Mouse (Mus musculus): ENCODE measurements around the gene Prc1. TPM values are rescaled to one million over a fixed set of nuclear protein-coding genes. Genes with fewer than 3 reads are reported as not detected.
A peak's percentile ranks its signal among the peaks of the same experiment; 100 is the strongest.

Prc1 gene
- polyA plus RNA-seq, 1 experiment: 25.5 TPM

DNA sequence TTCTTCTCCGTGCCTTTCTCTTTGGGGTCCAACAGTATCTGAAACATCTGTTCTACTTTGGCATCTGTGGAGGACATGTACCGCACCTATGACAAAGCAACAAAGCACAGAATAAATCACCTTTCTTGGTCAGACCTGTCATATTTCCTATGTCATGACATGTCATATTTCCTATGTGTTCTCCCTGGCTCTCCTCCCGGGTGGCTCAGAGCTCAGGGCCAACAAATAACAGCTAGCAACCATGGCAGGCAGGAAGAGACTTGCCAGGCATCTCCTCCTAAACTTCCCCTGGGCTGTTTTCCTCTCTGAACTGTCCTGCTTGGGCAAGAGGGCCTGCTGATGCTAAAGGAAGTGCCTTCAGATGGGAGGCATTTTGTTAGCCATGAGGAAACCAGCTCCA is 42.7 kb downstream of the Prc1 start:
- H3ac ChIP-seq (ENCODE audit: control insufficient read depth, insufficient read length): no peak overlapping the region
- H3K4me3 ChIP-seq: no peak overlapping the region
- no peak overlapping the region for H3K4me2 ChIP-seq (ENCODE audit: low read depth)
- H3K27me3 ChIP-seq (ENCODE audit: control insufficient read depth, insufficient read depth, insufficient read length): no peaks in the 10 kb centered on the region
- peaks cover 15% of the 10 kb centered on the region for H3K79me2 ChIP-seq (ENCODE audit: control insufficient read depth, insufficient read depth)
- H3K36me3 ChIP-seq (ENCODE audit: control insufficient read depth, insufficient read depth): peaks cover 14% of the 10 kb centered on the region
- no peak for TF ChIP-seq TCF3 (IDR thresholded peaks at IDR 0.05; ENCODE audit: insufficient read length, low read depth)
- TF ChIP-seq E2F4 (IDR thresholded peaks at IDR 0.05; ENCODE audit: insufficient read depth): no peak
- TF ChIP-seq USF1 (IDR thresholded peaks at IDR 0.05; ENCODE audit: low read depth): no peak
- no peak for TF ChIP-seq MAX (IDR thresholded peaks at IDR 0.05; ENCODE audit: low read depth)
- no peak for TF ChIP-seq MYOG (IDR thresholded peaks at IDR 0.05; ENCODE audit: control insufficient read depth in 1 of 3, insufficient read depth in 1 of 3, insufficient read length in 2 of 3, low read depth in 2 of 3)
- no peak for TF ChIP-seq MYOD1 (IDR thresholded peaks at IDR 0.05; ENCODE audit: control insufficient read depth in 1 of 3, insufficient read length in 2 of 3, low read depth in 2 of 3)
- TF ChIP-seq POLR2A (IDR thresholded peaks at IDR 0.05; ENCODE audit: insufficient read length, low read depth): no peak
- no peak for TF ChIP-seq REST (IDR thresholded peaks at IDR 0.05; ENCODE audit: insufficient read depth, insufficient read length)
- TF ChIP-seq POLR2AphosphoS2 (IDR thresholded peaks at IDR 0.05; ENCODE audit: insufficient read length, low read depth): no peak
- no peak for TF ChIP-seq TCF12 (IDR thresholded peaks at IDR 0.05; ENCODE audit: insufficient read depth, poor library complexity, severe bottlenecking)

DNA sequence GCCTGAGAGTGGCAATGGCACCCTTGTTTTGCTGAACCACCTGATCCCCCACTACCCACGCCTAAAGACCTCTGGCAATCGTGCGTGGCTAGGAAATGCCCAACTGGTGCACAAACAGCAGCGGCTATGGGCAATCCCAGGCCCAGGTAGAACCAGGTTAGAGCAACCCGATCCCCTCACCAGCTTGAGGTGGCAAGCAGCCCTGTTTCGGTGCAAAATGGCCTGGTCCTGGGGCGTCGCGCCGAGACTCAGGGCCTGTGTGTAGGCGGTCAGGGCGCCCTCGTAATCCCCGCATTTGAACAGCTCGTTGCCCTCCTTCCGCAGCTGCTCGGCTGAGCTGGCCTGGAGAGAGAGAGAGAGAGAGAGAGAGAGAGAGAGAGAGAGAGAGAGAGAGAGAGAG is 45.1 kb downstream of the Prc1 start:
- Histone ChIP-seq H3K36me3 (ENCODE audit: control insufficient read depth, insufficient read depth) (no peaks in the 10 kb centered on the region), H3ac (ENCODE audit: control insufficient read depth, insufficient read length) (peak overlapping the region; percentile 63), H3K27me3 (ENCODE audit: control insufficient read depth, insufficient read depth, insufficient read length) (no peaks in the 10 kb centered on the region), H3K79me2 (ENCODE audit: control insufficient read depth, insufficient read depth) (peaks cover 15% of the 10 kb centered on the region), H3K4me2 (ENCODE audit: low read depth) (peak overlapping the region; percentile 94), H3K4me3 (peak overlapping the region; percentile 74)
- TF ChIP-seq REST (IDR thresholded peaks at IDR 0.05; ENCODE audit: insufficient read depth, insufficient read length) (no peak), POLR2AphosphoS2 (IDR thresholded peaks at IDR 0.05; ENCODE audit: insufficient read length, low read depth) (no peak), TCF3 (IDR thresholded peaks at IDR 0.05; ENCODE audit: insufficient read length, low read depth) (no peak), USF1 (IDR thresholded peaks at IDR 0.05; ENCODE audit: low read depth) (no peak), MYOG (IDR thresholded peaks at IDR 0.05; ENCODE audit: control insufficient read depth in 1 of 3, insufficient read depth in 1 of 3, insufficient read length in 2 of 3, low read depth in 2 of 3) (no peak), SRF (IDR thresholded peaks at IDR 0.05; ENCODE audit: control insufficient read depth, insufficient read length, low read depth) (no peak), MYOD1 (IDR thresholded peaks at IDR 0.05; ENCODE audit: control insufficient read depth in 1 of 3, insufficient read length in 2 of 3, low read depth in 2 of 3) (peak in 1 of 3 experiments; percentile 3), TCF12 (IDR thresholded peaks at IDR 0.05; ENCODE audit: insufficient read depth, poor library complexity, severe bottlenecking) (no peak)

DNA sequence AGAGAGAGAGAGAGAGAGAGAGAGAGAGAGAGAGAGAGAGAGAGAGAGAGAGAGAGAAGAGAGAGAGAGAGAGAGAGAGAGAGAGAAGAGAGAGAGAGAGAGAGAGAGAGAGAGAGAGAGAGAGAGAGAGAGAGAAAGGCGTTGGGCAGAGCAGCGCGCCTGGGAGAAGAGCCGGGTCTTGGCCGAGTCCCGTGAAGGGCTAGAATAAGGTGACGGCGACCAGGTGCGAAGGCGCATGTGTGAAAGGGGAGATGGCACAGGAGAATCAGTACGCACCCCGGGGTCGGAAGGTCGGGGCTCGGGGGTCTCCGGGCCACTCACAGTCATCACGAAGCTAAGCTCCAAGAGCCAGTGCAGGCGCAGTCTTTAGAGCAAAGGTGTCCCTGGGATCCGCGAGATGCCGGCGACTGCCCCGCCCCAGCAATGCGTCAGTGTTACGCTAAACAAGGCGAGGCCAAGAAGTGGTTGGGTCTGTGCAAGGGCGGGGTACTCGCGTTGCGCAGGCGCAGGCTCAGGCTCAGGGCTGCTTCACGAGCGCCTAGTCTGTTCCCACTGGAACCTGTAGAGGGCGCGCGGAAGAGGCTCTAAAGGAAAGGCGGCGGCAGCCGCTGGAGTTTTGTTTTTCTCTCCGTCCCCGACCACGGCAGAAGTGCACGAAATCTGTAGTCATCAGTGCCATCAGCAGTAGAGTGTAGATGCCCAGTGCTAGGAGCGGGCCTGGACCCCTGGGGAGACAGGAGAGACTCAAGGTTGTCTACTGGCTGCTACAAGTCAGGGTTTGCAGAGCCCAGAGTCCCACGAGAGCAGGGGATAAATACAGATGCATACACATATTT is 45.8 kb downstream of the Prc1 start:
- peak overlapping the region; percentile 95 for H3K4me2 ChIP-seq (ENCODE audit: low read depth)
- TF ChIP-seq MYOD1 (IDR thresholded peaks at IDR 0.05; ENCODE audit: control insufficient read depth in 1 of 3, insufficient read length in 2 of 3, low read depth in 2 of 3) (no peak), TCF3 (IDR thresholded peaks at IDR 0.05; ENCODE audit: insufficient read length, low read depth) (no peak), MYOG (IDR thresholded peaks at IDR 0.05; ENCODE audit: control insufficient read depth in 1 of 3, insufficient read depth in 1 of 3, insufficient read length in 2 of 3, low read depth in 2 of 3) (no peak), POLR2A (IDR thresholded peaks at IDR 0.05; ENCODE audit: insufficient read length, low read depth) (peak; percentile 82), TCF12 (IDR thresholded peaks at IDR 0.05; ENCODE audit: insufficient read depth, poor library complexity, severe bottlenecking) (no peak), POLR2AphosphoS2 (IDR thresholded peaks at IDR 0.05; ENCODE audit: insufficient read length, low read depth) (peak; percentile 89), USF1 (IDR thresholded peaks at IDR 0.05; ENCODE audit: low read depth) (no peak), SRF (IDR thresholded peaks at IDR 0.05; ENCODE audit: control insufficient read depth, insufficient read length, low read depth) (peak; percentile 72)
- H3K27me3 ChIP-seq (ENCODE audit: control insufficient read depth, insufficient read depth, insufficient read length): no peaks in the 10 kb centered on the region
- no peaks in the 10 kb centered on the region for H3K36me3 ChIP-seq (ENCODE audit: control insufficient read depth, insufficient read depth)
- H3K79me2 ChIP-seq (ENCODE audit: control insufficient read depth, insufficient read depth): peaks cover 15% of the 10 kb centered on the region
- H3K4me3 ChIP-seq: peak overlapping the region; percentile 74
- H3ac ChIP-seq (ENCODE audit: control insufficient read depth, insufficient read length): peak overlapping the region; percentile 63

DNA sequence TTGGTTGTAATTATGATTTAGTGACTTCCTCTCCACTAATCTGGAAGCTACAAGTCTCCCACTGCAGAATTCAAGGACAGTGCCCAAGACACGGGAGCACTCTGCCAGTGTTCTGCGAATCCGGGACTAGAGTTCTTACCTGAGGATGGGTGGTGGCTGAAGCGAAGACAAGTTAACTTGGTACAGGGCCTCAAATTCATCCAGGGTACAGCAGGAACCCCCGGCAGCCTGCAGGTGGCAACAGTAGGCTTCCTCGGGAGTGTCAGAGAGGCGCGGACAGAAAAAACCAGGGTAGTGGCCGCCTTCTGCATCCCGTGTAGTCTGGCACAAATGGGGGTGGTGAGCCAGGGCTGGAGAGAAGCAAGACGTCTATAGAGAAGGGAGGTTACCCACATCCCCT is 46.5 kb downstream of the Prc1 start, which contains the start of gene Unc45a:
Gene Unc45a (minus strand): TSS at position 213 of the 400 bp plus-strand sequence.
- Histone ChIP-seq H3K4me3 (peak within 1 kb of the TSS; percentile 74), H3K4me2 (ENCODE audit: low read depth) (peak within 1 kb of the TSS; percentile 95), H3K36me3 (ENCODE audit: control insufficient read depth, insufficient read depth) (no peaks in the 10 kb centered on the region), H3K27me3 (ENCODE audit: control insufficient read depth, insufficient read depth, insufficient read length) (no peaks in the 10 kb centered on the region), H3K79me2 (ENCODE audit: control insufficient read depth, insufficient read depth) (peaks cover 15% of the 10 kb centered on the region), H3ac (ENCODE audit: control insufficient read depth, insufficient read length) (peak within 1 kb of the TSS; percentile 63)
- TF ChIP-seq USF1 (IDR thresholded peaks at IDR 0.05; ENCODE audit: low read depth) (no peak), MYOG (IDR thresholded peaks at IDR 0.05; ENCODE audit: control insufficient read depth in 1 of 3, insufficient read depth in 1 of 3, insufficient read length in 2 of 3, low read depth in 2 of 3) (no peak), E2F4 (IDR thresholded peaks at IDR 0.05; ENCODE audit: insufficient read depth) (no peak), MAX (IDR thresholded peaks at IDR 0.05; ENCODE audit: low read depth) (no peak), REST (IDR thresholded peaks at IDR 0.05; ENCODE audit: insufficient read depth, insufficient read length) (no peak)

DNA sequence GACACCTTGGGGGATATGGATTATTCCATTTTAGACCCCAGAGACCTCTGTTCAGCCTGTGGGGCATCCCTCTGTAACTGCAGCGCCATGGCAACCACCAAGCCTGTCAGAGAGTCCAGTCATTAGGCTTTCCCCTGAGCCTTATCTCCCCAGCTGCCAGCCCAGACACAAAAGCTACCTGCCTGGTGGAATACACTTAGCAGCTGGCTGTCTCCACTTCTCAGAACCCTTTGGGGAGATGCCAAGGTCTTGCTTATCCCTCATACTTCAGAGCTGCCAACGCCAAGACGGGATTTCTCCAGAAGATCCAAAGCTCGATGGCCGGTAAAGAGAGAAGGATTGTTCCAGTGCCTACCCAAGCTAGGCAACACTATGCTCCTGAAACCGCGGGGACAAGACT is 47.5 kb downstream of the Prc1 start:
- H3K27me3 ChIP-seq (ENCODE audit: control insufficient read depth, insufficient read depth, insufficient read length): no peaks in the 10 kb centered on the region
- peaks cover 15% of the 10 kb centered on the region for H3K79me2 ChIP-seq (ENCODE audit: control insufficient read depth, insufficient read depth)
- H3K4me3 ChIP-seq: no peak overlapping the region
- no peak overlapping the region for H3K4me2 ChIP-seq (ENCODE audit: low read depth)
- no peak overlapping the region for H3ac ChIP-seq (ENCODE audit: control insufficient read depth, insufficient read length)
- TF ChIP-seq CEBPB (IDR thresholded peaks at IDR 0.05; ENCODE audit: insufficient read depth, poor library complexity, severe bottlenecking) (no peak), MYOG (IDR thresholded peaks at IDR 0.05; ENCODE audit: control insufficient read depth in 1 of 3, insufficient read depth in 1 of 3, insufficient read length in 2 of 3, low read depth in 2 of 3) (peak in 1 of 3 experiments; percentile 8)
- H3K36me3 ChIP-seq (ENCODE audit: control insufficient read depth, insufficient read depth): no peaks in the 10 kb centered on the region

All from myocyte (in vitro differentiated cells).